Mouse (Mus musculus) c-Kit-positive CD71-negative TER-119-negative erythroid progenitor cells, embryonic 14.5 days (primary cell): ENCODE data around the gene Rab3gap2.
"Not testable (repeated sequence)": the region's sequence is repeated elsewhere in the genome, so short reads cannot be mapped to it uniquely, and the experiment has no call there.

Experiments used
- DNase-seq: peaks from one replicate; pipeline ENCODE4 v3.0.0-alpha.2; 2013; ENCODE audit warnings: low read depth

Rab3gap2 gene

GRCm38 (mm10) chr1:185282846-185283245 is 78.9 kb downstream of the Rab3gap2 start:
- no peak for DNase-seq

DNA sequence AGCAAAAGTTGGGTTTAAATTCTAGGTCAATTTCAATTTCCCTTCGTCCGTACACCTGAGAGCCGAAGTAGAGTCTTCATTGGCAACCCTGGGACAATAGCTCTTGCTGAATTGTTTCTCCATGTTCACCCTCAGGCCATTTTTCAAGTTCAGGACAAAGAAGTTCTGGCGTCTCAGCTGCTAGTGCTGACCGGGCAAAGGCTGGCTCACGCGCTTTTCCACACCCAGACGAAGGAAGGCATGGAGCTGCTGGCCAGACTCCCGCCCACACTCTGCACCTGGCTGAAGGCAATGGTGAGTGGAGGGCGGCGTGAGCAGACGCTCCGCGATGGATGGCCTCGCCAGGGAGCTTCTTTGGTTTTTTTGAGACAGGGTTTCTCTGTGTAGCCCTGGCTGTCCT is 79.3 kb downstream of the Rab3gap2 start:
- no peak for DNase-seq

DNA sequence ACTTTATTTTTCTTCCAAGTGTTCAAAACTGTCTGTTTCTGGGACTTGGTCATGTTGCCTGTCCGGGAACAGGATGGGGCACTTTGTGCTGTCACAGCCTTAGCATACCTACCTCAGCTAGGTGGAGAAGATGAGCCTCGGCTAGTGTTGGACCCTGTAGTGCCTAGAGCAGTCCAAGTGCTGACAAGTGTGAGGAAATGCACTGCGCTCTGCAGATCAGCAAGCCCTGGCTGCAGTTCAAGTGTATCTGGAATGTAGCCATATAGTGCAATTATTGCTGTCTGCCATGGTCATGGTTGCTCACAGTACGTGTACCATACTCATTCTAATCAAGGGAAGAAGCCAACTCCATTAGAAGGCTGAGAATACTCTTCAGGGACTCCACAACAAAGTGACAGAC is 80.8 kb downstream of the Rab3gap2 start:
- no peak for DNase-seq

- no peak for DNase-seq
These were observed 81.3 kb downstream of the Rab3gap2 start for GRCm38 (mm10) chr1:185285171-185285570.

- no peak for DNase-seq
These were observed 83.1 kb downstream of the Rab3gap2 start for GRCm38 (mm10) chr1:185287066-185287465.

DNA sequence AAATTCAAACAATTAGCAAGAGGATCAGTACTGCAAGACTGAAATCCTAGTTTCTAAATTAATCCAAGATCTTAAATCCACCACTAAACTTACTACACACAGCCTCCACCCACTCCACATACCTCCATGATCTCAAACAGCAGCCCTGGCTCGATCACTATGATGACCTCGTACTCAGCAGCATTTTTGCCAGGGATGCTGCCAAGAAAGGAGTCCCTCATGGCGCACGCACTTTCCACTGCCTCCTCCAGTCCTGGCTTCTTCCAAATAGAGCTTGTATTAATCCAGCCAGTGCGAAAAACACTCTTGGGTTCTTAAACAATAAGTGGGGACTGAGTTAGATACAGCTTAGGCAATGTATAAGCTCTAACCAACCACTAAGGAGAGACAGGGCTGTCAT is 85.3 kb downstream of the Rab3gap2 start:
- no peak for DNase-seq

DNA sequence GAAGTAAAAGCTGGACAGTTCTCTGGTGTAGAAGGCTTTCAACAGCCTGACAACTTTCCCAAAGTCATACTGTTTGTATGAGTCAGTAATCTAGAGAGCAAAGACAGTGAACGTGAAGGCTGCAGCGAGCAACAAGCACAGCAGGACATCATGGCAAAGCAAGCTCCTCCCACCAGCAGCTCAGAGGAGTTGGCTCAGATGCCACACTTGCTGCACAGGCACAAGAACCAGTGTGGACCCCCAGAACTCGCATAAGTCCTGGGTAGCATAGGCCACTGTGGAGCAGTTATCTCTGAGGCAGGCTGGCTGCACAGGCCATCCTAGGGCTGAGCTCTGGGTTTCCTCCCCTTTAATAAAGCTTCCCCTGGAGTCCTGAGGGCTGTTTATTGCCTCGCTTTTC is 87.4 kb downstream of the Rab3gap2 start:
- DNase-seq, result no peak

GRCm38 (mm10) chr1:185292646-185293360 is 88.9 kb downstream of the Rab3gap2 start:
- no peak for DNase-seq

GRCm38 (mm10) chr1:185296850-185297249 is 92.9 kb downstream of the Rab3gap2 start:
- no peak for DNase-seq

DNA sequence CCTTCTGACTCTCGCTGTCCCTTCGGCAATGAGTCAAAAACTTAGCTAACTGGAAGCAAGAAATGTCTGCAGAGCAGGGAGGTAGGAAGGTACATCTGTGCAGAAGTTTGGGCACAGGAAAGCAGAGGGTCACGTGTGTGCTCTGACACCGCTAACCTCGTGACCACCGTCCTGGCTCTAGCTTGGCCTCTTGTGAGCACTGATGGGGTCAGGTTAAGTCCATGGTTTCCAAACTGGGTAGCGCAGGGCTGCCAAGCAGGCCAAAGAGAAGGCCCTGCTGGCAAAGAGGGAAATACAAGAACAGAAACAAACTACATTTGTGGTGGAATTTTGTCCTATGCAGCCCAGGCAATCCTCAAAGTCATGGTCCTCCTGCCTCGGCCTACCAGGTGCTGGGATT is 94.6 kb downstream of the Rab3gap2 start:
- no peak for DNase-seq

- DNase-seq, result no peak
These were observed 98.9 kb downstream of the Rab3gap2 start for GRCm38 (mm10) chr1:185302816-185303215.

DNA sequence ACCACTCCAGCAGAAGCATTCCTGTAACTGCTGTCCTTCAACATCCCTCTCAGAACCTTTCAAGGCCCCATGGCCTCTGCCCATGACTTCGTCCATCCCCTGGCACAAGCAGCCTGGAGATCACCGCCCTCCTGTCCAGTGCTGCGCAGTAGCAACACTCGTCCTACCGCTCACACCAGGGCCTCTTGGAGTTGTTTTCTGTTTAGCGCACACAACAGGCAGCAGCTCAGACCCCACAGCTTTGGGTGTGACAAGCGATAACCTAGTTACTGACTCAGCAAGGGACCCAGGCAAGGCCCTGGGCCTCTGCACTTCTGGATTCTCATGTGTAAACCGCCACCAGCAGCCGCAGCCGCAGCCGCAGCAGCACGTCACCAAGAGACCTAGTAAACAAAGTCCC is 102.9 kb downstream of the Rab3gap2 start:
- DNase-seq, result no peak

- DNase-seq, result no peak
These were observed 103.7 kb downstream of the Rab3gap2 start for GRCm38 (mm10) chr1:185307645-185308044.

- no peak for DNase-seq
These were observed 104.4 kb downstream of the Rab3gap2 start for GRCm38 (mm10) chr1:185308334-185308733.

DNA sequence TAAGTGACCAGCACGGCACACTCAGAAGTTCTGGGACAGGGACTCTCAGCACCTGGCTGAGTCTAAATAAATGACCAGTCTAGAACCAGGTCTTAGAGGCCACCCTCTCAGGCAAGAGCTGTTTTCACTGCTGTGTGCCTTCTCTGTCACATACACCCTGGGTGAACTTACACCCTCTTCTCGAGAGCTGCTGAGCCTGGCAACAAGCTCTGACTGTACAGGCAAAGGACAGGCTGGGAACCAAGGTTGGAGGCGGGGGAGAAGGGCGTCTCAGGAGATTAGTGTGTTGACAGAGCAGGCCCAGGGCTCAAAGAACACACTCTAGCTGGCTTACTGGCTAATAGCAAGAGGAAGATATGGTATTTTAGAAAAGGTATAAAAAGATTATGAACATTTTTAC is 105.0 kb downstream of the Rab3gap2 start:
- no peak for DNase-seq

DNA sequence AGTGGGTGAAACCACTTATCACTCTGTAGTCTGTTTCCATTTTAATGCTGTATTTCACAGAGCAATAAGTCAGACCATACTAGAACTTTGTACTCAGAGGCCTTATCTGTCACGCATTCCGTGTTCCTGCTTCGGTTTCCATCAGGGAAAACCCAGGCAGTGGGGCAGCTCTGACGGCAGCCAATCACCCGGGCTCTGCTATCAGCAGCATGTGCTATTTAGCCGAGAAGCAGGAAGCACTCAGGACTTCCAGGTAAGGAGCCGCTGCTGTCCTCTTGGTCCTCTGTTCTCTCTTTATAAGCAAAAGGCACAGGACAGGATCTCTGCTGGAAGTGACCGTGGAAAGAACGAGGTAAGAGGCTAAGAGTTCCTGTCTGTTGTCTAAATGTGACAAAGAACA is 108.0 kb downstream of the Rab3gap2 start:
- DNase-seq, result no peak

DNA sequence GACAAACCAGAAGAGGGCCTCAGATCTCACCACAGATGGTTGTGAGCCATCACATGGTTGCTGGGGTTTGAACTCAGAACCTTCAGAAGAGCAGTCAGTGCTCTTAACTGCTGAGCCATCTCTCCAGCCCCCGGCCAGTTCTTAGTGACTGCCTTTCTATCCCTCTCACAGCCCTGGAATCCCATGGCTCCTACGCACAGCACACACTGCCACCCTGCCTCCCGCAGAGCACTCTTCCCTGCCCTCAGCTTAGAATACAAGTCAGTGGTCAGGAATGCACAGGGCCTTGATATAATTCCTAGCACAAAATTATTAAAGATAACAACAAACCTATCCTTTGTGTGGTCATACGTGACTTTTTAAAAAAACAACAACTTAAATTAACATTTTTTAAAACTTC is 110.6 kb downstream of the Rab3gap2 start:
- no peak for DNase-seq

DNA sequence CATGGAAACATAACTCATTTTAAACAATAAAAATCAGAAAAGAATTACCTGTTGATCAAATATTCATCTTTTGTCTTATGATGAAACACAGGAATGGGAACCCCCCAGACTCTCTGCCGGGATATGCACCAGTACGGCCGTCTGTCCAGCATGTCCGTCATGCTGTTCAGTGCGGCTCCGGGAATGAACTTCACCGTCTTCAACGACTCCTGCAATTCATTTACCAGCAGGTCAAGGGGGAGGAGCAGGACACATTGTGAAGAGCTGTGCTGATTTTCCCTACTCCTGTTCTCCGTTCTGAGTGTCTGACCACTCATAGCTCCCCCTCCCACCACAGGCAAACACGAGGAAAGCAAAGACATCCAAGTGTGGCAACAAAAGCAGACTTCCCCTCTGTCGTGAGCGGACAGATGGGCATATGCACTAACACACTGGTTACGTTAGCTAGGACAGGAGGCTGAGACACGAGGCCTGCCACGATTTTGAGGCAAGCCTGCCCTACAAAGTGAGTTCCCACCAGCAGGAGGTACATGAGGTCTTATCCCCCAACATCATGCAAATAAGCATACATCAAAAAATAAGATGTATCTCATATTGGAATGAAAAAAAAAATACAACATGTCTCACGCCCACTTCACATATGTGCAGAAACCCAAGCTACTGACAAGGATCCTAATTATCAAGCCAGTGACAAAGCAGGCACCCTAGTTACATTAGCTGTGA is 112.1 kb downstream of the Rab3gap2 start:
- no peak for DNase-seq

DNA sequence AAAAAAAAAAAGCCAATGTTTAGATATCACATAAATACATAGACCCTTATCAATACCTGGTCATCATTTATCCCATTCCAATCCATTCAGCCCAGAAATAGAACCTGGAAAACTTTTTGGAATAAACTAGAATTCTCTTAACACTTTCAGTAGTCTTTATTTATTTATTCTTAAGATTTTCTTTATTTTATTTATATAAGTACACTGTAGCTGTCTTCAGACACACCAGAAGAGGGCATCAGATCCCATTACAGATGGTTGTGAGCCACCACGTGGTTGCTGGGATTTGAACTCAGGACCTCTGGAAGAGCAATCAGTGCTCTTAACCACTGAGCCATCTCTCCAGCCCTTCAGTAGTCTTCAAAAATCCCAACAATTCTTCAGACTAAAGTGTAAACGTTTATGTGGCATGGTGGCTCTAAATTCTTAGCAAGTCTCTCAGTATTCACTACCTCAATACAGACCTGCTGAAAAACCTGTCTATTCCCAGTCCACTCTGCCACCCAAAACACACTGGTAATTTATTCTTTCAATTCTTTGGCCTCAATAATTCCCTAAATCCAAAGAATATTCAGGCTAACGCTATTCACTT is 123.9 kb downstream of the Rab3gap2 start:
- DNase-seq, result not testable (repeated sequence)

DNA sequence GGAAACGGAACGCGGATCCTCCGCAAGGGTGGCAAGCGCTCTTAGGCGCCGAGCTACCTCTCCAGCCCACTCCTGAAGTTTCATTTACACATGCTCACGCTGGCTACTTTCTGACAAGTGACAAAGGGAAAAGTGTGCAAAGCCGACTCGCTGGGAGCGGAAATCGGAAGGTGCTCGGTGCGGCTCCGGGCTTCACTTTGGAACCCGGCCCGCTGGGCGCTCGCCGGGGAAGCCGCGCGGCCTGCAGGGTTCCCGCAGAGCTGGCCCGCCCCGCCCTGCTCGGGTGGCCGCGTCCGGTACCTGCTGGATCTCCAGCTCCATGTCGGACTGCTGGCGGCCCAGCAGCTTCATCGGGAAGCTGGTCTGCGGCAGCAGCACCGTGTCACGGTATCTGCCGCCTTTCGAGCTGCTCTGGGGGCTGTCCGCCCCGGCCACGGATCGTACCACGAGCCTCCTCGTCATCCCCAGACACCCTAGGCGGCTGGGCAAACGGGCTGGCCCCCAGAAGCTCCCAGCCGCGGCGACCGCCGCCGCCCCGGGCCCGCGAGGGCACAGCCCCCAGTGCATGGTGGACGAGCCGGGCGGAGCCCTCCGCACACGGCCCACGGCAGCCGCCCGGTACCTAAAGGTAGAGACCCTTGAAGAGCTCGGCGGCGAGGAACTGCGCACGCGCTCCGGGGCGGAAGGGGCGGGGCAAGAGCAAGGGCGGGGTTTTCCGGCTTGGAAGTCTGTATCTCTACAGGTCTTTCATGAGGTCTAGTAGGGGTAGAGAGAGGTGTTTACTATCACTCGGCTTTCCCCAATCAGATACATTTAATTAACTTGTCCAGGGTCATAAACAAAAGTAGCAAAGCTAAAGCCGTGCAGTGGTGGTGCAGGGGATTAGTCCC is 125.0 kb downstream of the Rab3gap2 start, which contains the start of gene Iars2:
Gene Iars2, minus strand, starts transcription at position 676 of the 890 bp plus-strand sequence.
- peak; percentile 78 for DNase-seq

GRCm38 (mm10) chr1:185329851-185330250 is 125.9 kb downstream of the Rab3gap2 start:
- no peak for DNase-seq

- DNase-seq, result no peak
These were observed 127.4 kb downstream of the Rab3gap2 start for GRCm38 (mm10) chr1:185331364-185331763.
